Mouse (Mus musculus) heart, postnatal 0 days (tissue): Measurements from ENCODE around the gene Mpo.

Experiments used
- CTCF ChIP-seq: IDR thresholded peaks from 2 replicates; pipeline ENCODE4 v1.5.1; 2016; ENCODE audit warnings: antibody characterized with exemption, control low read depth, low read depth
- EP300 ChIP-seq: IDR thresholded peaks from 2 replicates; pipeline ENCODE4 v1.6.1; 2016; ENCODE audit warnings: antibody characterized with exemption, low read depth

- TF ChIP-seq CTCF, result no peak
- TF ChIP-seq EP300, result no peak
These were observed 21.0 kb upstream of the Mpo start for GRCm38 (mm10) chr11:87772354-87772753.
